Mouse (Mus musculus) left cerebral cortex, postnatal 14 days (tissue): ENCODE data around the gene Nsd1. TPM values are rescaled to one million over a fixed set of nuclear protein-coding genes. Genes with fewer than 3 reads are reported as not detected.
"Not testable (repeated sequence)": the region's sequence is repeated elsewhere in the genome, so short reads cannot be mapped to it uniquely, and the experiment has no call there.

Experiments
- DNase-seq, 2 experiments: peaks; one replicate each; pipeline ENCODE4 v3.0.0; 2021 to 2022; ENCODE audit warnings: low spot score in 2 of 2, mixed read lengths in 1 of 2
- intact Hi-C: fragments of 180-260 bp; cut with DNase I; formaldehyde crosslinking; loops from one replicate; pipeline ENCODE4 v1.15.1; 2025
- total RNA-seq, 2 experiments: library from RNA; stranded (reverse); gene quantifications; 2 replicates each; pipeline ENCODE4 v1.2.3; 2021

Gene Nsd1
- total RNA-seq, 2 experiments from 2014 or later, result 135 to 140 TPM

- DNase-seq, intact Hi-C loops: not testable (repeated sequence)
Observed at GRCm38 (mm10) chr13:55187062-55187461, 22.5 kb upstream of the Nsd1 start.

GRCm38 (mm10) chr13:55189531-55190107, 20.0 kb upstream of the Nsd1 start:
- no peak for DNase-seq
- intact Hi-C loops, result no loop called here

- DNase-seq, result peak; percentile 93 to 97
- intact Hi-C loops, result no loop called here
Observed at GRCm38 (mm10) chr13:55190121-55190868, 19.3 kb upstream of the Nsd1 start.

- no peak for DNase-seq
- intact Hi-C loops, result no loop called here
Observed at GRCm38 (mm10) chr13:55191535-55191934, 18.0 kb upstream of the Nsd1 start.

- intact Hi-C loops, DNase-seq: not testable (repeated sequence)
Observed at GRCm38 (mm10) chr13:55202758-55203157, 6.8 kb upstream of the Nsd1 start.

GRCm38 (mm10) chr13:55203740-55204139, 5.8 kb upstream of the Nsd1 start:
- intact Hi-C loops, result no loop called here
- DNase-seq, result no peak

- DNase-seq, result no peak
- intact Hi-C loops, result no loop called here
Observed at GRCm38 (mm10) chr13:55204667-55205389, 4.8 kb upstream of the Nsd1 start.

GRCm38 (mm10) chr13:55205448-55206205, 4.0 kb upstream of the Nsd1 start:
- intact Hi-C loops, result no loop called here
- DNase-seq, result no peak

- intact Hi-C loops, result no loop called here
Observed at GRCm38 (mm10) chr13:55208837-55209648, 539 bp upstream of the Nsd1 start.

GRCm38 (mm10) chr13:55210193-55210970, 800 bp downstream of the Nsd1 start:
- intact Hi-C loops, result no loop called here

More at GRCm38 (mm10) chr13:55208837-55209648, 539 bp upstream of the Nsd1 start:
- DNase-seq, result no peak

GRCm38 (mm10) chr13:55210971-55211220, 1.3 kb downstream of the Nsd1 start:
- intact Hi-C loops, result no loop called here
- no peak for DNase-seq

More at GRCm38 (mm10) chr13:55210193-55210970, 800 bp downstream of the Nsd1 start:
- peak in 1 of 2 experiments; percentile 45 for DNase-seq

- intact Hi-C loops, result no loop called here
- peak; percentile 82 to 86 for DNase-seq
Observed at GRCm38 (mm10) chr13:55211221-55212010, 1.8 kb downstream of the Nsd1 start.

- peak in 1 of 2 experiments; percentile 61 for DNase-seq
Observed at GRCm38 (mm10) chr13:55212011-55212360, 2.4 kb downstream of the Nsd1 start.

GRCm38 (mm10) chr13:55212361-55213137, 3.0 kb downstream of the Nsd1 start:
- intact Hi-C loops, result no loop called here
- DNase-seq, result peak; percentile 49 to 58

More at GRCm38 (mm10) chr13:55212011-55212360, 2.4 kb downstream of the Nsd1 start:
- intact Hi-C loops, result no loop called here

GRCm38 (mm10) chr13:55213138-55213806, 3.7 kb downstream of the Nsd1 start:
- DNase-seq, result no peak
- intact Hi-C loops, result no loop called here

GRCm38 (mm10) chr13:55224364-55224763, 14.8 kb downstream of the Nsd1 start:
- DNase-seq, result no peak
- intact Hi-C loops, result no loop called here
